Mouse (Mus musculus) frontal cortex, postnatal 14 days (tissue): ENCODE results near the gene Stx2.
A peak's percentile ranks its signal among the peaks of the same experiment; 100 is the strongest.

Experiments
- DNase-seq, 2 experiments: peaks; one replicate each; pipeline ENCODE4 v3.0.0; 2022; ENCODE audit warnings: low spot score in 2 of 2

Gene Stx2

GRCm38 (mm10) chr5:128953278-128954070, 54.9 kb downstream of the Stx2 start, which contains the start of gene Rimbp2:
Gene Rimbp2 (minus strand): TSS chr5:128953486.
- DNase-seq, result peak; percentile 52 to 54

GRCm38 (mm10) chr5:128952291-128953195, 55.8 kb downstream of the Stx2 start:
- DNase-seq, result peak in 1 of 2 experiments; percentile 51

- DNase-seq, result no peak
These were observed 56.9 kb downstream of the Stx2 start for GRCm38 (mm10) chr5:128951472-128951871.

GRCm38 (mm10) chr5:128947093-128947492, 61.3 kb downstream of the Stx2 start:
- no peak for DNase-seq

GRCm38 (mm10) chr5:128940436-128940835, 67.9 kb downstream of the Stx2 start:
- no peak for DNase-seq

- no peak for DNase-seq
These were observed 72.9 kb downstream of the Stx2 start for GRCm38 (mm10) chr5:128935359-128935899.
